Mouse (Mus musculus) cerebellum, adult 9-10 months (tissue): ENCODE data around the gene Bdh2.

Source experiments
- DNase-seq: peaks from one replicate; pipeline ENCODE4 v3.0.0; 2022

The Bdh2 gene

GRCm38 (mm10) chr3:135280669-135281415 lies at the start of gene Bdh2:
Gene Bdh2 (plus strand): TSS chr3:135281221.
- DNase-seq, result peak; percentile 63

GRCm38 (mm10) chr3:135232058-135232457 lies 49.0 kb upstream of the Bdh2 start:
- DNase-seq, result no peak

GRCm38 (mm10) chr3:135232462-135232861 lies 48.6 kb upstream of the Bdh2 start:
- no peak for DNase-seq

GRCm38 (mm10) chr3:135245733-135246132 lies 35.3 kb upstream of the Bdh2 start:
- no peak for DNase-seq

- DNase-seq, result no peak
Measured at GRCm38 (mm10) chr3:135246828-135247227, 34.2 kb upstream of the Bdh2 start.

- no peak for DNase-seq
Measured at GRCm38 (mm10) chr3:135249104-135249503, 31.9 kb upstream of the Bdh2 start.

- DNase-seq, result no peak
Measured at GRCm38 (mm10) chr3:135251825-135252224, 29.2 kb upstream of the Bdh2 start.

GRCm38 (mm10) chr3:135254784-135255183 lies 26.2 kb upstream of the Bdh2 start:
- DNase-seq, result no peak

- no peak for DNase-seq
Measured at GRCm38 (mm10) chr3:135258919-135259318, 22.1 kb upstream of the Bdh2 start.

- DNase-seq, result no peak
Measured at GRCm38 (mm10) chr3:135260233-135260632, 20.8 kb upstream of the Bdh2 start.

GRCm38 (mm10) chr3:135268616-135269015 lies 12.4 kb upstream of the Bdh2 start:
- DNase-seq, result no peak

- DNase-seq, result no peak
Measured at GRCm38 (mm10) chr3:135269391-135269990, 11.5 kb upstream of the Bdh2 start.

GRCm38 (mm10) chr3:135272627-135273026 lies 8.4 kb upstream of the Bdh2 start:
- no peak for DNase-seq

GRCm38 (mm10) chr3:135273047-135273446 lies 8.0 kb upstream of the Bdh2 start:
- no peak for DNase-seq

GRCm38 (mm10) chr3:135280160-135280559 lies 861 bp upstream of the Bdh2 start:
- no peak for DNase-seq

GRCm38 (mm10) chr3:135281701-135282100 lies 680 bp downstream of the Bdh2 start:
- no peak for DNase-seq

- DNase-seq, result no peak
Measured at GRCm38 (mm10) chr3:135285256-135285655, 4.2 kb downstream of the Bdh2 start.

GRCm38 (mm10) chr3:135285807-135286206 lies 4.8 kb downstream of the Bdh2 start:
- DNase-seq, result no peak

- no peak for DNase-seq
Measured at GRCm38 (mm10) chr3:135288138-135288750, 7.2 kb downstream of the Bdh2 start.

GRCm38 (mm10) chr3:135289148-135289547 lies 8.1 kb downstream of the Bdh2 start:
- no peak for DNase-seq

GRCm38 (mm10) chr3:135290249-135290894 lies 9.4 kb downstream of the Bdh2 start:
- DNase-seq, result peak; percentile 16

GRCm38 (mm10) chr3:135293703-135294102 lies 12.7 kb downstream of the Bdh2 start:
- no peak for DNase-seq

- no peak for DNase-seq
Measured at GRCm38 (mm10) chr3:135295559-135295958, 14.5 kb downstream of the Bdh2 start.

- no peak for DNase-seq
Measured at GRCm38 (mm10) chr3:135298560-135298959, 17.5 kb downstream of the Bdh2 start.
